ENCODE assay signal across 8 mouse cellular contexts in the genomic region with DNA sequence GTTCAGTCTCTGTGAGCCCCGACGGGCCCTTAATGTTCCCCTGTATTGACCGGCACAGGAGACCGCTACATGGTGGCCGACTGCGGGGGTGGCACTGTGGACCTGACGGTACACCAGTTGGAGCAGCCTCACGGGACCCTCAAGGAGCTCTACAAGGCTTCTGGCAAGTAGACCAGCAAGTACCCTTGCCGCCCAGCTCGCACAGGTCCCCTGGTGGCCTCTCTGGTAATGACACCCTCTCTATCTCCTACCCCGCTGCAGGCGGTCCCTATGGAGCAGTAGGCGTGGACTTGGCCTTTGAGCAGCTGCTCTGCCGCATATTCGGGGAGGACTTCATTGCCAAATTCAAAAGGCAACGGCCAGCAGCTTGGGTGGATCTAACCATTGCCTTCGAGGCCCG. TPM values are rescaled to one million over a fixed set of nuclear protein-coding genes. Genes with fewer than 3 reads are reported as not detected.
DNase-seq lines count a peak whose midpoint lies in the region; ATAC-seq and TF ChIP-seq lines count a peak whose summit lies in the region.

No protein-coding gene starts in this region.

- no peaks in the 10 kb centered on the region for H3K9me3 ChIP-seq in heart, embryonic 13.5 days
- H3K9me3 ChIP-seq in liver, embryonic 16.5 days (replicated peaks; ENCODE audit: control insufficient read depth, low read length) = no peaks in the 10 kb centered on the region
- no peaks in the 10 kb centered on the region for H3K9me3 ChIP-seq in neural tube, embryonic 14.5 days (ENCODE audit: control insufficient read depth, low read length)

- peak; percentile 63 for DNase-seq in 3T3-L1 (ENCODE audit: low read depth, low spot score)
- peak; percentile 95 for DNase-seq in ZHBTc4 (ENCODE audit: low read depth, low spot score)
- DNase-seq in kidney, postnatal 25 days = peak; percentile 83 to 85
- DNase-seq in thymus, adult 18-20 months = peak; percentile 38 to 49

- TF ChIP-seq CTCF in embryonic fibroblast, embryonic 13.5 days (IDR thresholded peaks at IDR 0.05; ENCODE audit: borderline replicate concordance, insufficient read depth, low read length) = peak; percentile 55; the same call in 1 of the 2 replicates

- H3K4me1 ChIP-seq in embryonic fibroblast, embryonic 13.5 days (ENCODE audit: control insufficient read depth, insufficient read depth, low read length) = no peaks in the 10 kb centered on the region
- peaks cover 38% of the 10 kb centered on the region for H3K4me1 ChIP-seq in heart, embryonic 13.5 days
- H3K4me1 ChIP-seq in liver, embryonic 16.5 days (ENCODE audit: control insufficient read depth, low read depth, low read length) = peaks cover 15% of the 10 kb centered on the region
- H3K4me1 ChIP-seq in neural tube, embryonic 14.5 days (ENCODE audit: control insufficient read depth, insufficient read depth, low read length) = no peaks in the 10 kb centered on the region

- no peak overlapping the region for H3K4me3 ChIP-seq in embryonic fibroblast, embryonic 13.5 days (ENCODE audit: insufficient read depth, low read length)
- H3K4me3 ChIP-seq in heart, embryonic 13.5 days = no peak overlapping the region
- no peak overlapping the region for H3K4me3 ChIP-seq in liver, embryonic 16.5 days (ENCODE audit: low read depth, low read length)
- no peak overlapping the region for H3K4me3 ChIP-seq in neural tube, embryonic 14.5 days (ENCODE audit: low read depth, low read length)

- H3K27ac ChIP-seq in embryonic fibroblast, embryonic 13.5 days (ENCODE audit: insufficient read depth, low read length) = no peak overlapping the region
- H3K27ac ChIP-seq in heart, embryonic 13.5 days (replicated peaks) = no peak overlapping the region
- H3K27ac ChIP-seq in liver, embryonic 16.5 days (ENCODE audit: low read length) = no peak overlapping the region
- H3K27ac ChIP-seq in neural tube, embryonic 14.5 days (ENCODE audit: low read depth, low read length) = no peak overlapping the region

- peaks cover 79% of the 10 kb centered on the region for H3K36me3 ChIP-seq in heart, embryonic 13.5 days
- peaks cover 35% of the 10 kb centered on the region for H3K36me3 ChIP-seq in liver, embryonic 16.5 days (ENCODE audit: control insufficient read depth, insufficient read depth)
- peaks cover 22% of the 10 kb centered on the region; the same call in 1 of the 2 replicates for H3K36me3 ChIP-seq in neural tube, embryonic 14.5 days (ENCODE audit: control insufficient read depth, insufficient read depth, low read length)

- WGBS in heart, embryonic 13.5 days = 27% methylated on average over 18 of the region's 18 CpGs
- 19% methylated on average over 18 of the region's 18 CpGs for WGBS in liver, embryonic 16.5 days (ENCODE audit: insufficient replicate concordance)
- 28% methylated on average over 18 of the region's 18 CpGs for WGBS in neural tube, embryonic 14.5 days

- no peak for TF ChIP-seq POLR2A in embryonic fibroblast, embryonic 13.5 days (IDR thresholded peaks at IDR 0.05; ENCODE audit: low read depth, low read length)

- H3K27me3 ChIP-seq in heart, embryonic 13.5 days (replicated peaks) = no peaks in the 10 kb centered on the region
- no peaks in the 10 kb centered on the region for H3K27me3 ChIP-seq in liver, embryonic 16.5 days (ENCODE audit: control insufficient read depth, insufficient read depth, low read depth, low read length)
- no peaks in the 10 kb centered on the region for H3K27me3 ChIP-seq in neural tube, embryonic 14.5 days (ENCODE audit: control insufficient read depth, insufficient read depth, low read length)

- ATAC-seq in heart, embryonic 13.5 days (ENCODE audit: extremely low read depth, insufficient number of reproducible peaks, low FRiP score, low TSS enrichment) = no peak
- ATAC-seq in liver, embryonic 16.5 days (ENCODE audit: low read depth) = peak; percentile 81
- ATAC-seq in neural tube, embryonic 14.5 days (ENCODE audit: low read depth) = peak; percentile 48; the same call in 1 of the 2 replicates

- H3K4me2 ChIP-seq in heart, embryonic 13.5 days = peak overlapping the region; percentile 38
- peak overlapping the region; percentile 22; the same call in 1 of the 2 replicates for H3K4me2 ChIP-seq in liver, embryonic 16.5 days (ENCODE audit: low read depth, low read length)
- H3K4me2 ChIP-seq in neural tube, embryonic 14.5 days (ENCODE audit: low read depth, low read length) = no peak overlapping the region

- peak overlapping the region; percentile 40 for H3K9ac ChIP-seq in heart, embryonic 13.5 days
- no peak overlapping the region for H3K9ac ChIP-seq in liver, embryonic 16.5 days (ENCODE audit: low read depth, low read length)
- no peak overlapping the region for H3K9ac ChIP-seq in neural tube, embryonic 14.5 days (replicated peaks; ENCODE audit: low read depth, low read length)

RNA-seq across cellular contexts. Expression of a gene that starts 9.3 kb away (rescaled TPM):
- polyA plus RNA-seq in embryonic fibroblast, embryonic 13.5 days (2011; ENCODE audit: insufficient read length, low read depth, missing spikeins) = not detected in 2 replicates
- polyA plus RNA-seq in heart, embryonic 13.5 days (2015; fragmentation: Nextera tagmentation; extraction: Ambion mirVana) = not detected in 2 replicates
- not detected in 2 replicates for polyA plus RNA-seq in liver, embryonic 16.5 days (2015; fragmentation: Nextera tagmentation; extraction: Ambion mirVana)
- polyA plus RNA-seq in neural tube, embryonic 14.5 days (2014; fragmentation: Nextera tagmentation; extraction: Ambion mirVana) = not detected in 2 replicates

RNA-seq across cellular contexts. Expression of a gene that starts 15.5 kb away (rescaled TPM):
- polyA plus RNA-seq in embryonic fibroblast, embryonic 13.5 days (2011; ENCODE audit: insufficient read length, low read depth, missing spikeins) = 7.3 and 8.6 TPM in 2 replicates
- polyA plus RNA-seq in heart, embryonic 13.5 days (2015; fragmentation: Nextera tagmentation; extraction: Ambion mirVana) = 8.1 and 8.4 TPM in 2 replicates
- 2.0 TPM in 2 replicates for polyA plus RNA-seq in liver, embryonic 16.5 days (2015; fragmentation: Nextera tagmentation; extraction: Ambion mirVana)
- polyA plus RNA-seq in neural tube, embryonic 14.5 days (2014; fragmentation: Nextera tagmentation; extraction: Ambion mirVana) = 1.3 and 3.4 TPM in 2 replicates

RNA-seq across cellular contexts. Expression of a gene that starts 17.3 kb away (rescaled TPM):
- 29.0 and 34.0 TPM in 2 replicates for polyA plus RNA-seq in embryonic fibroblast, embryonic 13.5 days (2011; ENCODE audit: insufficient read length, low read depth, missing spikeins)
- 69.0 and 71.4 TPM in 2 replicates for polyA plus RNA-seq in heart, embryonic 13.5 days (2015; fragmentation: Nextera tagmentation; extraction: Ambion mirVana)
- polyA plus RNA-seq in liver, embryonic 16.5 days (2015; fragmentation: Nextera tagmentation; extraction: Ambion mirVana) = 129 and 133 TPM in 2 replicates
- 86.9 and 90.0 TPM in 2 replicates for polyA plus RNA-seq in neural tube, embryonic 14.5 days (2014; fragmentation: Nextera tagmentation; extraction: Ambion mirVana)

RNA-seq across cellular contexts. Expression of a gene that starts 37.3 kb away (rescaled TPM):
- polyA plus RNA-seq in embryonic fibroblast, embryonic 13.5 days (2011; ENCODE audit: insufficient read length, low read depth, missing spikeins) = 52.2 and 55.0 TPM in 2 replicates
- 6.8 and 7.0 TPM in 2 replicates for polyA plus RNA-seq in heart, embryonic 13.5 days (2015; fragmentation: Nextera tagmentation; extraction: Ambion mirVana)
- 3.0 and 3.2 TPM in 2 replicates for polyA plus RNA-seq in liver, embryonic 16.5 days (2015; fragmentation: Nextera tagmentation; extraction: Ambion mirVana)
- polyA plus RNA-seq in neural tube, embryonic 14.5 days (2014; fragmentation: Nextera tagmentation; extraction: Ambion mirVana) = 7.0 and 10.5 TPM in 2 replicates

RNA-seq across cellular contexts. Expression of a gene that starts 44.2 kb away (rescaled TPM):
- 19.4 and 33.1 TPM in 2 replicates for polyA plus RNA-seq in embryonic fibroblast, embryonic 13.5 days (2011; ENCODE audit: insufficient read length, low read depth, missing spikeins)
- 36.6 and 41.2 TPM in 2 replicates for polyA plus RNA-seq in heart, embryonic 13.5 days (2015; fragmentation: Nextera tagmentation; extraction: Ambion mirVana)
- 255 and 284 TPM in 2 replicates for polyA plus RNA-seq in liver, embryonic 16.5 days (2015; fragmentation: Nextera tagmentation; extraction: Ambion mirVana)
- 21.9 and 24.7 TPM in 2 replicates for polyA plus RNA-seq in neural tube, embryonic 14.5 days (2014; fragmentation: Nextera tagmentation; extraction: Ambion mirVana)

Comparison
In these comparisons a context has a peak if more than half of its experiments do, and no peak if none do; other contexts are left out.
1. DNase-seq: peak in every context shown above with its lines; median percentile 95 in ZHBTc4; 84 in kidney, postnatal 25 days; 63 in 3T3-L1; 44 in thymus, adult 18-20 months.